Mouse (Mus musculus) left cerebral cortex, adult 9 months (tissue): ENCODE results near the gene Rab3il1.

Experiments used
- DNase-seq, 2 experiments: peaks; one replicate each; pipeline ENCODE4 v3.0.0; 2022; ENCODE audit warnings: low spot score in 2 of 2

Gene Rab3il1

GRCm38 (mm10) chr19:10060783-10061590, 59.5 kb downstream of the Rab3il1 start:
- DNase-seq: no peak

GRCm38 (mm10) chr19:10061624-10062023, 60.2 kb downstream of the Rab3il1 start:
- DNase-seq: no peak

DNA sequence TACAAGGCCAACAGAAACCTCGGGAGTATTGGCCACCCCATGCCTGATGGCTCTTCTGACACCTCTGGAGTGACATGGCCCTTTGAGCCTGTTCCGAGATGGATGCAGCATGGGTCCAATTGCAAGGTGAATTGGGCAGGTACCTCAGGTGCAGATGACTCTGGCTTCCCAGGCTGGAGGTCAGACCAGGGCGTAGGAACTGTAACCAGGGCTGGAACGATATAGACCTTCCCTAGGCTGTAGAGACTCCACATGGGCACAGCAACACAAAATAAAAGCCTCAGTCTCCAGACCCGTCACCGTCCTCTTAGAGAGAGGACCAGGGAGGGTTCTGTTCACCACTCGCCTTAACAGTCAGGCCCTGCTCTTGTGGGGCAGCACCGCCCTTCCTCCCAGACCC, 60.8 kb downstream of the Rab3il1 start:
- no peak for DNase-seq

DNA sequence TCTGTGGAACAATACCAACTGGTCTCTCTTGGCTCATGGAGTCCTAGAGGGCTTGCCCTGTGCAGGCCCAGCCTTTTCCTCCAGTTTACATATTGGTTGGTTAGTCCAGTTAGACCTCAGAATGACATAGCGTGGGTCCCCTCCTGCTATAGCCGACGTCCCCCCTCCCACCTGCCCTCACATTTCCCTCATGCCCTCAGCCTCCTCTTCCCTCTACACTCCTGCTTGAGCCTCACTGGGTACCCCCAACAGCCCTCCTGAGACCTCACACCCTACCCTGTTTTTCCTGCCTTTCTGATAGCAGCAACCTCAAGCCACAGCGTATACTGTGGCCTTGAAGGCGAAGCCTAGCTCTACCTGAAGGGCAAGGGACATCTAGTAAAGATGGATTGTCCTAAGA, 61.4 kb downstream of the Rab3il1 start:
- no peak for DNase-seq

- peak in 1 of 2 experiments; percentile 32 for DNase-seq
Measured at GRCm38 (mm10) chr19:10064173-10065012, 62.9 kb downstream of the Rab3il1 start.

DNA sequence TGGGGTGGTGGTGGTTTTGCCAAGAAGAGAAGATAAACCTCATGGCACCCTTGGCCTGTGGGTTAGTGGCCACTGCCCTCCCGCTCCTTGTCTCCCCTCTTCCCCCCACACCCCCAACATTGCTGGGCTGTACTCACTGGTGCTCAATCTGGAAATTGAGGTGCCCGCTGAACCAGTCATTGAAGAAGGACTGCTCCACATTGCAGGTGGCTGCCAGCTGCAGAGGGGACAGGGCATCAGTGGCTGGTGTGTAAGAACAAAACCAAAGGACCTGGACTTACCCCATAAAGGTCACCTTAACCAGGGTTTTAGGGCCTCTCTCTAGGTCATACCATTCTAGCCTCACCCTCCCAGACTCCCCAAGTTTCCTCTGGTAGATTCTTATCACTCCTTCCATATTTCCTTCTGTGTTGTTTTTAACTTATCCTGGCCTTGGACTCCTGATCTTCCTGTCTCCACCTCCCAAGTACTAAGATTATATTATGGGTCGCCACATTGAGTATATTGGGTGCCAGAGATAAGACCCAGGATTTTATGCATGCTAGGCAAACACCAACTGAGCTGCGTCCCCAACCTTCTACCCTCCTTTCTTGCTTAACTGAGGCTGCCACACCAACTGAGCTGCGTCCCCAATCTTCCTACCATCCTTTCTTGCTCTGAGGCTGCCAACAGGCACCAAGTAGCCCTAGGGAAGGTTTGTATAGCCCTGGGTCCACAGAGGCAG, 64.2 kb downstream of the Rab3il1 start:
- no peak for DNase-seq

DNA sequence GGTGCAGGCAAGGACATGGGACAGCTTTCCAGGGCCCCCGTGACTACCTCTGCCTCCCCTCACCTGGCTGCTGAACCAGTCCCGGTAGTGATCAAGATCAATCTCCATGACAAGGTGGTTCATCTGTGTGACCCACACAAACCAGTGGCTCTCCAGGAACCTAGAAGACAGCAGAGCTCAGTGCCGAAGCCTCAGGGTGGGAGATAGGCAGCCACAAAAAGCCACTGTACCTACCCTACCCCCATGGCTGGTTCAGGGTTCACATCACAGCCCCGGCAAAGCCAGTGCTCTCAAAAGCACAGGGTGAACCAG, 64.7 kb downstream of the Rab3il1 start:
- no peak for DNase-seq

DNA sequence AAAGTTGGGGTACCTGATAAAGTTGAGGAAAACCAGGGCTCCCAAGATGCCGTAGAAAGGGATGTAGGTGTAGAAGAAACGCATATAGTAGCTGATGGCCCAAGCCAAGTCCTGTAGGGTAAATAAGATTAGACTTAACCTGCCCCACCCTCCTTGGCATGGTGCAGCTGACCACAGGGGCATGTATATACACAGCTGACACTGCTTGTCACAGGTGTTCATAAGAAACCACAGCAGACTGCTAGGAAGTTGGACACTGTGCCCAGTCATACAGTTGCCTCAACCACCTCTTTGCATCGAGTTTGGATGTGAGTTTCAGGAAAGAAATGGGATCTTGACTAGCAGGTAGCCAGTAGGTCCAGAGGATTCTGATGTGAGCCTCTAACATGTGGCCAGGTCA, 65.0 kb downstream of the Rab3il1 start:
- DNase-seq: no peak

DNA sequence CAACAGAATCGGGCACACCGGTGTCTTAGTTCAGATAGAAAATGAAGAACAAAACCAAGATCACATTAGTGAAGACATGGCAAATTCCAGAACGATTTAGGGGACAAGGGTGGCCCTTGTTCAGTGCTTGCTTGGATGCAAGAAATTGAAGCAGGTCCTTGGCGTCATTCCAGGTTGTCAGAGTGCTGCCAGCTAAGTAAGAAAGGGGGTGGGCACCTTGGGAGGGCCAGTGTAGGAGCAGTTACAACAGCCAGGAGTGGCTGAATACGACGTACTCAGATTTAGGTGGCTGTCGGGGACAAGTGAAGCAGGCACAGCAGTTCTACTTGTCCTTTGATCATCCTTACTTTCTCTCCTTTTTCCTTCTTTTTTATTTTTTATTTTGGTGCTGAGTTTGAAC, 66.2 kb downstream of the Rab3il1 start:
- peak in 1 of 2 experiments; percentile 29 for DNase-seq

DNA sequence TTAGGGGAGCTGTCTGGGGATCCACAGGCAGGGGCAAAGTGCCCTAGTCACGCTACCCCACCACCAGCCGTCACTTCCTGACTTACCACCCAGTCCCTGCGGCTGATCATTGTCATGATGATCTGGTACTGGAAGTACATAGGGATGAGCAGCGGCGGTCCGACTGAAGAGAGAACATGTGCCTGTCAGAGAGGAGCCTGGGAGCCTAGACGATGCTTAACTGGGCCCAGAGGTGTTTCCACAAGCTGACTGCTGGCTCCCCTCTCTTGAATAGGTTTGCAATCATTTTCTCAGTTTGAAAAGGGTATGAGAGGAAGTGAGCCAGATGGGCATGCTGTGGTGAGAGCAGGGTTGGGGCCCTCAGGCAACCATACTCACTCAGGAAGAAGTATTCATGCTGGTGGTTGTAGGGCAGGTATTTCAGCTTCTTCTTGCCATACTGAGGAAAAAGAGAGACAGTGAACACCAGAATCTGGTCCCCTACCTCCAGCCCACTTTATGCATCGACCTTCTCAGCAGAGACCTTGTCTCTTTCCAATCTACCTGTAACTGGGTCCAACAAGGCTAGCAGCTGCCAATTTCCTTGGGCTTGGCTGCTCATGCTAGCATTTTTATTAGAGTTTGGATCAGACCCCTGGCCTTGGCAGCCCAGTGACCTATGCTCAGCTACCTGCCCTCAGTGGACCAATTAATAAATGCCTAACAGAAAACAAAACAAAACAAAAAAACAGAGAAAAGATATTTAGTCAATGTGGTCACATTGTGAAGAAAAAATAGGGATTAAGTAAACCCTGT, 68.9 kb downstream of the Rab3il1 start:
- DNase-seq: no peak

DNA sequence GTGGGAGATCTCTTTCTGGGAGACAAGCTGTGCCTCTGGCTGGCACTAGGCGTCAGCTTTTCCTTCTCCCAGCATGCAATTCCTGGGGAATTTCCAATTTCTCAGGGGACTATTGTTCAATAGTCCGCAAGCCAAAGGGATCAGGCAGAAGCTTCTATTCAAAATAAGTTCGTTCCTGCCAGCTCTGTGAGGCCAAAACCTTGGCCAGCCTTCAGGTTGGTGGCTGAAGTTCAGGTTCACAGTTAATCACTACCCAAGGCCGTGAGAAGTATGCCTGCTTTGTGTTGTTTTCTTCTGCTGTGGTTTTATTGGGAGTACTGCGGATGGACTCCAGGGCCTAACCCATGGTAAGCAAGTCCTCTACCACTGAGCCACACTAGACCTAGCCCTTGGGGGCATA, 69.7 kb downstream of the Rab3il1 start:
- peak; percentile 34 to 48 for DNase-seq

DNA sequence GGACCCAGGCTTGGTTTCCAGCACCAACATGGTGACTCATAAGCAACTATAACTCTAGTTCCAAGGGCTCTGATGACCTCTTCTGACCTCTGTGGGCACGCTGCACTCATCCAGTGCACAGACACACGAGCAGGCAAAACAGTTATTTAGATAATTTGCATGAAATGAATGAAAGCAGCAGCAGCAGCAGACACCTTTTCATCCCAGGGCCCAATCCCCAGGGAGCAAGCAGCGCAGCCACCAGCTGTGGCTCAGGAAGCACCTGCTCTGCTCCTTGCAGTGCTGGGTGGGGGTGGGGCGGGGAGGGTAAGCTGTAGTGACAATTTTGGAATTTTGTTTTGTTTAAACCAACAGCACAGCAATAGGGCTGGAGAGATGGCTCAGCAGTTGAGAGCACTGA, 70.4 kb downstream of the Rab3il1 start:
- DNase-seq: no peak

- no peak for DNase-seq
Measured at GRCm38 (mm10) chr19:10073145-10073544, 71.7 kb downstream of the Rab3il1 start.

- DNase-seq: no peak
Measured at GRCm38 (mm10) chr19:10078392-10078791, 76.9 kb downstream of the Rab3il1 start.

DNA sequence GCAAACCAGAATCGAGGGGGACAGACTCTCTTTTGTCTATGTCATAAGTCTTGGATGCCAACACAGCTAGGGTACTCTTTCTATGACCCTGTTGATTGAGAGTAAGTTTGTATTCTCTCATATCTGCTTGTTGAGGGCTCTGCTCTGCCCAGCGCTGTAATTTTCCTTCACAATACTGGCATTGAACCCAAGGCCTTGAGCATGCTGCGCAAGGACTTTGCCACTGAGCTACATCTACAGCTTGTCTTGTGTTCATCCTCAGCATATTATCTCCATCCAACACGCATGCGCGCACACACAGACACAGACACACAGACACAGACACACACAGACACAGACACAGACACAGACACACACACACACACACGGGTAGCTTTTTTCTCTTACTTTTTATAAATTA, 78.9 kb downstream of the Rab3il1 start:
- no peak for DNase-seq

GRCm38 (mm10) chr19:10082105-10082504, 80.6 kb downstream of the Rab3il1 start:
- no peak for DNase-seq

DNA sequence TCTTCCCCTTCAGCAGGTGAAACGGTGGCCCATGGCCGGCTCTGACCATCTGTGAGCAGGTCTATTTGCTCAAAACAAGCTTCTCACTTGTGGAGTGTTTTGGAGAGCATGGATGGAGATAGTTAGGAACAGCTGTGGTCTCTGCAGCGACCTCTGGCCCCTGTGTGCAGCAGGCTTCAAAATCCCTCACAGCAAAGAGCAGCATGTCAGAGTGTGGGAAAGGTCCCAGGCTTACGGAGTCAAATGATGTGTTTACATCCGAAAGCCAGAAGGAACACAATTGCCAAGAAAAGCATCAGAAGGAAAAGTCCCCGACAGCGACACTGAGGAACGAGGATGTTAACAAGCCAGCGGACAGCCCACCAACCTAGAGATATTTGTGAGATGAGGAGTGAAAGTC, 84.0 kb downstream of the Rab3il1 start:
- DNase-seq: no peak

DNA sequence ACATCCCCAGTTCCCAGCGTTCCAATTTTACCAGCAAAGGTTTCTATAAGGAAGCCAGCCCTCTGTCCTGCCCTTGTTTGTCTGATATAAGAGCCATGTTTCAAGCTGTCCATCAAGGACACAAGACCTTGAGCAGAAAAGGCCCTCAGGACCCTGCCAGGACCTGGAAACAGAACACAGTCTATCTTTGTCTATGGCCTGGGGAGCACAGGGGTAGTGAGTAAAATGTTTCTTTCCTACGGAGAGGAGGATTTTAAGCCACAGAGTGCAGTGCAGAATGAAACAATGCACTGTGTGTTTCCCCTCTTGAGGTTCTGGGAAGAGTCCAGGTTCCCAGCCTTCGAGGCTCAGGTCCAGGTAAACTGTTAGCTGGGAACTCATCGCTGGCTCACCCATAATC, 85.5 kb downstream of the Rab3il1 start:
- no peak for DNase-seq
